Mouse (Mus musculus) olfactory bulb, adult 2 months (tissue): ENCODE data around the gene Lbx2.

Experiments used
- CTCF ChIP-seq: fragments of 200-500 bp; IDR thresholded peaks from 2 replicates; pipeline ENCODE4 v1.5.1; 2012; ENCODE audit warnings: low read depth, mild to moderate bottlenecking, low read length, moderate library complexity; ENCODE audit not compliant: insufficient read depth
- POLR2A ChIP-seq: fragments of 200-500 bp; IDR thresholded peaks from 2 replicates; pipeline ENCODE4 v1.6.1; 2012; ENCODE audit warnings: mild to moderate bottlenecking, low read depth, low read length, moderate library complexity; ENCODE audit not compliant: insufficient read depth

DNA sequence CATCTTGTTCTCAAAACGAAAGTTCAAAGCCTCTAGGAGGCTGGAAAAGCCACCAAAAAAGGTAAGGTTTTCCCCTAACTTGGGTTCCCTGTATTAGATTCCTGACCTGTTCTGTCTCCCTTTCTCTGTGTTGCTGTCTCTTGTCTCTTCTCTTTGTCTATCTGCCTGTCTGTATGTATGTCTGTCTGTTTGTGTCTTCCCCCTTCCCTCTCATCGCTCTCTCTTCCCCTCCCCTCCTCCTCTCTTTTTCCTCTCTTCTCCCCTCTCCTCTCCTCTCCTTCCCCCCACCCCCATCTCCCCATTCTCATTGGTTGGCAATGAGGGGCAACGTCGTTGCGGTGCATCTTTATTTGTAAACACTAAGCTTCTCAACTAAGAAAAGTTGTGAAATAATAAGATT is 39.2 kb downstream of the Lbx2 start, which contains the start of gene Ino80b:
- no peak for TF ChIP-seq CTCF
- no peak for TF ChIP-seq POLR2A
